ENCODE assay signal across 15 mouse cellular contexts in the genomic region with DNA sequence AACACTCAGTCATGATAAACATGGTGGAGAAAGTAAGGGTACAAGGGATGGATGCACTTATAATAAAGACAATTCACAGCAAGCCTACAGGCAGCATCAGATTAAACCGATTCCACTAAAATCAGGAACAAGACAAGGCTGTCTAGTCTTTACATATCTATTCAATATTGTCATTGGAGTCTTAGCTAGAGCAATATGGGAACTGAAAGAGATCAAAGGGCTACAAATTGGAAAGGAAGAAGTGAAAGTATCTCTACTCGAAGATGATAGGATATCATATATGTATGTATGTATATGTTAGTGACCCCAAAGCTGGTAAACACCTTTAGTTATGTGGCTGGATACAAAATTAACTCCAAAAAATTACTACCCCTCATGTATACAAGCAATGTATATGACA. TPM values are rescaled to one million over a fixed set of nuclear protein-coding genes. Genes with fewer than 3 reads are reported as not detected.
"Had no signal": no experiment of that assay in that cellular context is flagged by ENCODE, and none has a peak within 500 bp of the region (broad histone marks: within the 10 kb centered on the region; RNA-seq: fewer than 3 reads in every experiment).

No protein-coding gene starts in this region.

- H3K9me3 ChIP-seq: midbrain, embryonic 10.5 days; midbrain, embryonic 12.5 days; neural tube, embryonic 12.5 days had no signal

- H3K4me2 ChIP-seq: lung, embryonic 14.5 days; midbrain, embryonic 12.5 days; neural tube, embryonic 12.5 days had no signal

- H3K27ac ChIP-seq: liver, embryonic 14.5 days; midbrain, embryonic 10.5 days; midbrain, embryonic 12.5 days; neural tube, embryonic 12.5 days had no signal

- H3K36me3 ChIP-seq: midbrain, embryonic 10.5 days; midbrain, embryonic 12.5 days; neural tube, embryonic 12.5 days had no signal

- DNase-seq: lung, adult 18-20 months; lung, embryonic 14.5 days; lung, postnatal 10 days; lung, postnatal 4 days; midbrain, embryonic 14.5 days; retina, postnatal 1 day; right cerebral cortex, adult 18-20 months; right cerebral cortex, postnatal 25 days; thymus, adult 18-20 months; thymus, postnatal 14 days; thymus, postnatal 36 days had no signal

- H3K4me3 ChIP-seq: midbrain, embryonic 10.5 days; midbrain, embryonic 12.5 days; neural tube, embryonic 12.5 days had no signal

- H3K4me1 ChIP-seq: midbrain, embryonic 10.5 days; midbrain, embryonic 12.5 days; neural tube, embryonic 12.5 days had no signal

- H3K27me3 ChIP-seq: midbrain, embryonic 12.5 days; neural tube, embryonic 12.5 days had no signal

- H3K9ac ChIP-seq: liver, embryonic 14.5 days; lung, embryonic 14.5 days; midbrain, embryonic 12.5 days; neural tube, embryonic 12.5 days had no signal

RNA-seq across cellular contexts. Expression of a gene that starts 35.2 kb away (rescaled TPM):
- polyA plus RNA-seq: midbrain, embryonic 12.5 days; neural tube, embryonic 12.5 days had no signal
